Mouse (Mus musculus): Measurements from ENCODE around the gene Asb2. TPM values are rescaled to one million over a fixed set of nuclear protein-coding genes. Genes with fewer than 3 reads are reported as not detected.

The Asb2 gene
- polyA plus RNA-seq, 1 experiment from 2014 or later = 2.1 TPM

DNA sequence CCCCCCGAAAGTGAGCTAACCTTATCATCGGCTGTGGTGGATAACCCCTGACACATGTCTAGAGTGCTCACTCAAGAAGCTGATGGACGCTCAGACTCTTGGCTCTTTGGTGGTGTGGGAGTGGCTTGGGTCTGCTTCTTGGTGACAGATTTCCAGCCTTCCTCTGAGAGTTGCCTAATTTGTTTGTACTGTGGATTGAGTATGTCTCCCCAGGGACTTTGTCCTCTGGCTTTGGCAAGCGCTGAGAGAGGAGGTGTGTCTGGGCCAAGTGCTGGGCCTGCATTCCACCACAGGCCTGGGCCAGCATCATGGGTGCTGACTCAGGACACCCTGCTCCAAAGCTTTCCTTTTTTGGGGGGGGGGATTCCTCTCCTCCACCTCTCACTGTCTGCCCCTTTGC lies 73.9 kb downstream of the Asb2 start:
- H3K36me3 ChIP-seq (ENCODE audit: inconsistent target) = no peaks in the 10 kb centered on the region
- no peaks in the 10 kb centered on the region for H3K79me2 ChIP-seq (ENCODE audit: inconsistent target)
- WGBS (ENCODE audit: missing documents) = 80% methylated on average over 4 of the region's 4 CpGs
- no peak overlapping the region for H3K4me3 ChIP-seq (ENCODE audit: inconsistent target)
- no peak overlapping the region for H3K27ac ChIP-seq

DNA sequence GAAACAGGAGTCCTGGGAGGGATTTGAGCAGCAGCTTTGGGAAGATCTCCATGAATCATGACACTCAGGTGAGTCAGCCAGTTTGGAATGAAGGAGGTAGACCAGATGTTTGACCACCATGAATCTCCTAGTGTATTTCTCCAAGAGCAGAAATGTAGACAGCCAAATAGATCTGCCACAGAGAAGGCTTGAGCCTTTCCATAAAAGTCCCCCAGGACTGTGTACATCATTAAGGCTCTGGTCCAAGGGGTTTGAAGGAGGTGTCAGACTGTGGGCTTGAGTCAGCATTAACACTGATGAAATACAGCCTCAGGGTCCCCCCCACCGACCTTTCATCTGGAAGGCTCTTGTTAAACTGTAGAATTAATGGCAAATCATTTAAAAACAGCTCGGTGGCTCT lies 74.3 kb downstream of the Asb2 start:
- 91% methylated on average over 2 of the region's 2 CpGs for WGBS (ENCODE audit: missing documents)
- no peak overlapping the region for H3K4me3 ChIP-seq (ENCODE audit: inconsistent target)
- no peak overlapping the region for H3K27ac ChIP-seq
- no peaks in the 10 kb centered on the region for H3K36me3 ChIP-seq (ENCODE audit: inconsistent target)
- H3K79me2 ChIP-seq (ENCODE audit: inconsistent target) = no peaks in the 10 kb centered on the region

DNA sequence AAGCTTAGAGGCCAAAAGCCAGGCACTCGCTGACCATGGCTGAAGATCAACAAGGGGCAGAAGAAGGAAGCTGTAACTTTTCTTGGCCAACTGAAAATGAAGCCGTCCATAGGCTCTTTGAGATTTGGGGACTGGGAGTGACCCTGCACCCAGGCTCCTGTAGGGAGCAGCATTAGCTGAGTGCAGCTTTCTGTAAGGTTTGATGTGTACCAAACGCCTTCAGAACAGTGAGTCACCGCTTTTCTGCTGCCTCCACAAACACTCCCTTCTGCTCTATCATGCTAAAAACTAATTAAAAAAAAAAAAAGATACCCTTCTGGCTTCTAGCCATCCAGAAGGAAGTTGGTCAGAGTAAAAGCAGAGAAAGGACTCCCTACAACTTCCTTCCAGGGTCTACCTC lies 79.4 kb downstream of the Asb2 start:
- no peaks in the 10 kb centered on the region for H3K79me2 ChIP-seq (ENCODE audit: inconsistent target)
- H3K4me3 ChIP-seq (ENCODE audit: inconsistent target) = no peak overlapping the region
- H3K36me3 ChIP-seq (ENCODE audit: inconsistent target) = no peaks in the 10 kb centered on the region
- H3K27ac ChIP-seq = no peak overlapping the region
- WGBS (ENCODE audit: missing documents) = 35% methylated on average over 4 of the region's 4 CpGs

DNA sequence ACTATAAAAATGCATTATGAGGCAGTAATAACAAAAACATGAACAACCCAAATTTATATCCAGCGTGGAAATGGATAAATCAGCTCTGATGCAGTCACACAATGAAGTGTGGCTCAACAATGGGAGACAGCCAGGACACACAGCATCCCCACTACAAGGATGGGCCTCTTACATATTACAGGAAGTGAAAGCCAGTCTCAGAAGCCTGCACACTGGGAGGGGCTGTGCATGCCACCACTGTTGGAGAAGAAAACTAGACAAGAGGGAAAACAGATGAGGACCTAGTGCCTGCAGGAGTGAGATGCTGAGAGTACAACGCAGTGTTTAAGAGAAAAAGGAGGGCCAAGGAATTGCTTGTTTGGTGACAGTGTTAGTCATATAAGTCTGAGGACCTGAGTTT lies 82.1 kb downstream of the Asb2 start:
- Histone ChIP-seq H3K79me2 (ENCODE audit: inconsistent target) (no peaks in the 10 kb centered on the region), H3K4me3 (ENCODE audit: inconsistent target) (no peak overlapping the region), H3K27ac (no peak overlapping the region), H3K36me3 (ENCODE audit: inconsistent target) (no peaks in the 10 kb centered on the region)
- WGBS (ENCODE audit: missing documents) = 88% methylated on average over 2 of the region's 2 CpGs

DNA sequence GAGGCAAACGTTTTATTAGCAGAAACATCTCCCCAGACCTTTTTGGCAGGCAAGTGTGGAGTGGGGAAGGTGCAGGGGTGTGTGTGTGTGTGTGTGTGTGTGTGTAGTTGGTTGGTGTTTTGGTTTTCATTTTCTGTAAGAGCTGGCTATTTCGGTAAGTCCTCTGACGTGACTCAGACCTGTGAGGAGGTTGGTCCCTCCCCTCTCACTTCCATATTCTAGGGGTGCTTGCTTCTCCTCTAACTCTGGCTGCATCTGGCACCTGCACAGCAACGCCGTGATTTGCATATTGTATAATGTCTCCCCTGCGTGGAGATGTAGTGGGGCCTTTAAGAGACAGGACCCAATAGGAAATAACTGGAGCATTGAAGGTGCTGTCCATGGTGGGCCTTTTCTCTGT lies 82.8 kb downstream of the Asb2 start:
- no peaks in the 10 kb centered on the region for H3K79me2 ChIP-seq (ENCODE audit: inconsistent target)
- WGBS (ENCODE audit: missing documents) = 50% methylated on average over 6 of the region's 6 CpGs
- H3K4me3 ChIP-seq (ENCODE audit: inconsistent target) = no peak overlapping the region
- no peaks in the 10 kb centered on the region for H3K36me3 ChIP-seq (ENCODE audit: inconsistent target)
- no peak overlapping the region for H3K27ac ChIP-seq

DNA sequence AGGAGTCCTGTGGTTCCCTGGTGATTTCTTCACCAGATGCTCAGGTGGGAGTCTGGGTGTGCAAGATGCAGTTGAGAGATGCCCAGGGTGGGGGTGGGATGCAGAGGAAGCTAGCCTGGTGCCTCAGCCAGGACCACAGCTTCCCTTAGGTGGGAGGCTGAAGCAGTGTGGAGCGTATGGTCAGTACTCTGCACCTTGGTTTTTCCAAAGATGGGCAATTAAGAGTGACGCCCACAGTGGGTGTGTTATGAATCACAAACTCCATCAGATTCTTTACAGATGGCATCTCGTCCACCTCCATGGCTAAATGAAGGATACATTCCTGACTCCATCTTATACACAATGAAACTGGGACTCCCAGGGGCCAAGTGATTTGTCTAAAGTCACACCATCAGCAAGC lies 83.6 kb downstream of the Asb2 start:
- Histone ChIP-seq H3K36me3 (ENCODE audit: inconsistent target) (no peaks in the 10 kb centered on the region), H3K27ac (no peak overlapping the region), H3K4me3 (ENCODE audit: inconsistent target) (no peak overlapping the region), H3K79me2 (ENCODE audit: inconsistent target) (no peaks in the 10 kb centered on the region)
- WGBS (ENCODE audit: missing documents) = 97% methylated on average over 3 of the region's 3 CpGs

Other genes starting within 250 kb of the Asb2 start
- not detected in 3 replicates for gene Prima1, start 113.9 kb downstream of the Asb2 start, polyA plus RNA-seq (2018)
- gene Fam181a, start 45.0 kb downstream of the Asb2 start, polyA plus RNA-seq (2018) = not detected in 3 replicates
- gene Otub2, start 32.7 kb upstream of the Asb2 start, polyA plus RNA-seq (2018) = 0.64 to 1.1 TPM (median 0.80 TPM) in 3 replicates
- 0.57 TPM in 1 of 3 replicates, not detected in the others for gene 9330161L09Rik, start 51.8 kb upstream of the Asb2 start, polyA plus RNA-seq (2018)
- gene Ddx24, start 69.8 kb upstream of the Asb2 start, polyA plus RNA-seq (2018) = 84.0 to 115 TPM (median 91.2 TPM) in 3 replicates
- 46.8 to 77.9 TPM (median 73.3 TPM) in 3 replicates for gene Ifi27, start 78.2 kb upstream of the Asb2 start, polyA plus RNA-seq (2018)
- gene Ifi27l2a, start 87.7 kb upstream of the Asb2 start, polyA plus RNA-seq (2018) = 216 to 553 TPM (median 452 TPM) in 3 replicates
- gene Ifi27l2b, start 101.2 kb upstream of the Asb2 start, polyA plus RNA-seq (2018) = not detected in 3 replicates
- 0.07 to 0.09 TPM in 2 of 3 replicates, not detected in the other for gene Ppp4r4, start 176.3 kb upstream of the Asb2 start, polyA plus RNA-seq (2018)